ENCODE assay signal across 11 mouse cellular contexts in the genomic region with DNA sequence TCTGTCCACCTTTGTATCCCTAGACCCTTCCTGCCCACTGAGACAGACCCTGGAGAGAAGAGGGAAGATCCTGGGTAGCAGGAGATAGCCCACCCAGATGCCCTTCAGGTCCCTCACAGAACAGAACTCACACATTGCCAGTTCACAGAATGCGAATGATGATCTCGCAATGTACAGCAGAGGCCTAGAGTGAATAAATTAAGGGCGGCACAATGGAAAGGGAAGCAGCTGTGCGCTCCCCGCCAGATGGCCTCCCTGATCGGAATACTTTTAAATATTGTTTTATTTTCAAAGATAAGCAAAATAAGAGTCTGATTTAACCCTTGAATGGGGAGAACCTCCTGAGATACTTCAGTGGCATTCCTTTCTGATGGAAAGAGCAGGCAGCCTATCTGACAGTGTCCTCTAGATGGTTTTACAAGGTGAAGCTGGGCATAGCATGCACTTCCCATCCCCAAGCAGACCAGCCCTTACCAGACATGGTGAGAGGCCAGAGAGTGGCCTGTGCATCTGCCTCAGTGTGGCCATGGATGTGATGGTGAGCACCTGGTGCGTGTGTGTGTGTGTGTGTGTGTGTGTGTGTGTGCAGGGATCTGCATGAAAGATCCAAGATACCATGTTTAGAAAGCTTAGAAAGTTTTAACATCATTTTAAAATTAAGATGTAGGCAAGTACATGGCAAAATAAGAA. TPM values are rescaled to one million over a fixed set of nuclear protein-coding genes. Genes with fewer than 3 reads are reported as not detected.
A peak's percentile ranks its signal among the peaks of the same experiment; 100 is the strongest.
DNase-seq lines count a peak whose midpoint lies in the region; ATAC-seq and TF ChIP-seq lines count a peak whose summit lies in the region.
"Had no signal": no experiment of that assay in that cellular context is flagged by ENCODE, and none has a peak within 500 bp of the region (broad histone marks: within the 10 kb centered on the region; RNA-seq: fewer than 3 reads in every experiment).

No protein-coding gene starts in this region.

- H3K9me3 ChIP-seq in embryonic facial prominence, embryonic 14.5 days (ENCODE audit: control insufficient read depth, low read length), result no peaks in the 10 kb centered on the region
- no peaks in the 10 kb centered on the region for H3K9me3 ChIP-seq in hindbrain, embryonic 15.5 days
- no peaks in the 10 kb centered on the region for H3K9me3 ChIP-seq in neural tube, embryonic 12.5 days
- H3K9me3 ChIP-seq: embryonic facial prominence, embryonic 12.5 days had no signal

- H3K36me3 ChIP-seq in embryonic facial prominence, embryonic 14.5 days (ENCODE audit: control insufficient read depth, insufficient read depth, low read length), result no peaks in the 10 kb centered on the region
- H3K36me3 ChIP-seq in hindbrain, embryonic 15.5 days, result no peaks in the 10 kb centered on the region
- H3K36me3 ChIP-seq in neural tube, embryonic 12.5 days, result no peaks in the 10 kb centered on the region
- H3K36me3 ChIP-seq: embryonic facial prominence, embryonic 12.5 days had no signal

- DNase-seq in left cerebral cortex, adult 2 months (ENCODE audit: extremely low spot score in 1 of 2, low spot score in 2 of 2), result no peak
- no peak for DNase-seq in left cerebral cortex, postnatal 4 days
- DNase-seq in embryonic facial prominence, embryonic 14.5 days (ENCODE audit: low spot score), result no peak
- no peak for DNase-seq in adrenal gland, postnatal 25 days
- DNase-seq in heart, adult 18-20 months, result no peak
- DNase-seq: kidney, adult 11 months; lung, adult 2 months had no signal

- H3K27me3 ChIP-seq in embryonic facial prominence, embryonic 14.5 days (replicated peaks; ENCODE audit: control insufficient read depth, insufficient read depth, low read length), result no peaks in the 10 kb centered on the region
- H3K27me3 ChIP-seq in hindbrain, embryonic 15.5 days, result no peaks in the 10 kb centered on the region
- H3K27me3 ChIP-seq in neural tube, embryonic 12.5 days (replicated peaks), result no peaks in the 10 kb centered on the region
- H3K27me3 ChIP-seq: embryonic facial prominence, embryonic 12.5 days had no signal

- no peak for ATAC-seq in embryonic facial prominence, embryonic 14.5 days (ENCODE audit: low read depth)
- no peak; the same call in 1 of the 2 replicates for ATAC-seq in hindbrain, embryonic 15.5 days (ENCODE audit: low FRiP score, low read depth)
- peak; percentile 72 for ATAC-seq in neural tube, embryonic 12.5 days (ENCODE audit: low FRiP score, low read depth)
- no peak for ATAC-seq in cerebellum, adult (ENCODE audit: insufficient number of reproducible peaks, low FRiP score, low TSS enrichment)

- no peak for TF ChIP-seq CTCF in left cerebral cortex, adult 2 months (IDR thresholded peaks at IDR 0.05)

- H3K27ac ChIP-seq in left cerebral cortex, adult 2 months, result peak overlapping the region; percentile 50; the same call in 1 of the 2 replicates
- H3K27ac ChIP-seq in embryonic facial prominence, embryonic 14.5 days (replicated peaks; ENCODE audit: low read depth, low read length), result peak overlapping the region; percentile 15; the same call in 1 of the 2 replicates
- H3K27ac ChIP-seq in hindbrain, embryonic 15.5 days (replicated peaks), result peak overlapping the region; percentile 70
- peak overlapping the region; percentile 32 for H3K27ac ChIP-seq in neural tube, embryonic 12.5 days
- H3K27ac ChIP-seq: embryonic facial prominence, embryonic 12.5 days had no signal

- 51% methylated on average over 7 of the region's 7 CpGs for WGBS in embryonic facial prominence, embryonic 14.5 days
- WGBS in hindbrain, embryonic 15.5 days, result 33% methylated on average over 7 of the region's 7 CpGs
- WGBS in neural tube, embryonic 12.5 days, result 42% methylated on average over 7 of the region's 7 CpGs

- no peak overlapping the region for H3K4me3 ChIP-seq in left cerebral cortex, adult 2 months
- H3K4me3 ChIP-seq in embryonic facial prominence, embryonic 14.5 days (ENCODE audit: low read depth, low read length), result no peak overlapping the region
- H3K4me3 ChIP-seq in hindbrain, embryonic 15.5 days, result no peak overlapping the region
- H3K4me3 ChIP-seq in neural tube, embryonic 12.5 days, result no peak overlapping the region
- H3K4me3 ChIP-seq: embryonic facial prominence, embryonic 12.5 days had no signal

- peaks cover 34% of the 10 kb centered on the region for H3K4me1 ChIP-seq in embryonic facial prominence, embryonic 14.5 days (ENCODE audit: control insufficient read depth, insufficient read depth, low read length)
- H3K4me1 ChIP-seq in hindbrain, embryonic 15.5 days (replicated peaks), result peaks cover 59% of the 10 kb centered on the region
- peaks cover 75% of the 10 kb centered on the region for H3K4me1 ChIP-seq in neural tube, embryonic 12.5 days

- intact Hi-C loops in left cerebral cortex, adult 2 months (cut with DNase I), result no loop called here
- intact Hi-C loops in left cerebral cortex, postnatal 4 days (cut with DNase I), result no loop called here

- H3K4me2 ChIP-seq in embryonic facial prominence, embryonic 14.5 days (ENCODE audit: low read depth, low read length), result no peak overlapping the region
- no peak overlapping the region for H3K4me2 ChIP-seq in hindbrain, embryonic 15.5 days
- H3K4me2 ChIP-seq in neural tube, embryonic 12.5 days (replicated peaks), result no peak overlapping the region
- H3K4me2 ChIP-seq: embryonic facial prominence, embryonic 12.5 days had no signal

- no peak overlapping the region for H3K9ac ChIP-seq in embryonic facial prominence, embryonic 14.5 days (ENCODE audit: low read depth, low read length)
- H3K9ac ChIP-seq in hindbrain, embryonic 15.5 days, result no peak overlapping the region
- no peak overlapping the region for H3K9ac ChIP-seq in neural tube, embryonic 12.5 days
- H3K9ac ChIP-seq: embryonic facial prominence, embryonic 12.5 days had no signal

RNA-seq across cellular contexts. Expression of a gene that starts 32.8 kb away (rescaled TPM):
- total RNA-seq in left cerebral cortex, adult 2 months (2021), result 10 to 100 TPM; 43.0 to 44.6 TPM
- 10 to 100 TPM; 34.1 to 34.7 TPM for total RNA-seq in left cerebral cortex, postnatal 4 days (2021)
- 14.2 and 16.2 TPM in 2 replicates for polyA plus RNA-seq in embryonic facial prominence, embryonic 14.5 days (2014; fragmentation: Nextera tagmentation; extraction: Ambion mirVana)
- 22.3 and 27.0 TPM in 2 replicates for polyA plus RNA-seq in hindbrain, embryonic 15.5 days (2015; fragmentation: Nextera tagmentation; extraction: Ambion mirVana)
- 33.3 and 35.7 TPM in 2 replicates for polyA plus RNA-seq in neural tube, embryonic 12.5 days (2016; fragmentation: Nextera tagmentation; extraction: Ambion mirVana)
- total RNA-seq in adrenal gland, postnatal 25 days (2021), result 33.6 and 41.1 TPM in 2 replicates
- total RNA-seq in heart, adult 18-20 months (2021), result 1 to 10 TPM; 6.0 to 9.3 TPM

Comparison
In these comparisons a context has a peak if more than half of its experiments do, and no peak if none do; other contexts are left out.
1. H3K27ac ChIP-seq: peak in every context shown above with its lines; median percentile 70 in hindbrain, embryonic 15.5 days; 50 in left cerebral cortex, adult 2 months; 32 in neural tube, embryonic 12.5 days; 15 in embryonic facial prominence, embryonic 14.5 days.